Mouse (Mus musculus) neural tube, embryonic 12.5 days (tissue): Measurements from ENCODE around the gene Phka2. TPM values are rescaled to one million over a fixed set of nuclear protein-coding genes. Genes with fewer than 3 reads are reported as not detected.

Source experiments
- ATAC-seq: fragments of 200-750 bp; cut with Nextera tagmentation; 2 replicates; pipeline ENCODE4 v1.8.0; 2017; ENCODE audit warnings: low read depth, mild to moderate bottlenecking, moderate TSS enrichment, moderate library complexity; ENCODE audit not compliant: low FRiP score
- H3K27ac ChIP-seq: fragments of 300-500 bp; sonication (generic); 2 replicates; pipeline ENCODE4 v1.5.1; 2016
- H3K27me3 ChIP-seq: fragments of 300-500 bp; sonication (generic); replicated peaks from 2 replicates; pipeline ENCODE4 v1.6.1; 2016; ENCODE audit warnings: mild to moderate bottlenecking
- H3K36me3 ChIP-seq: fragments of 300-500 bp; sonication (generic); 2 replicates; pipeline ENCODE4 v1.6.1; 2016; ENCODE audit warnings: mild to moderate bottlenecking
- H3K4me1 ChIP-seq: fragments of 300-500 bp; sonication (generic); 2 replicates; pipeline ENCODE4 v1.6.1; 2016
- H3K4me2 ChIP-seq: fragments of 300-500 bp; sonication (generic); replicated peaks from 2 replicates; pipeline ENCODE4 v1.6.1; 2016; ENCODE audit warnings: mild to moderate bottlenecking
- H3K4me3 ChIP-seq: fragments of 300-500 bp; sonication (generic); 2 replicates; pipeline ENCODE4 v1.5.1; 2016
- H3K9ac ChIP-seq: fragments of 300-500 bp; sonication (generic); 2 replicates; pipeline ENCODE4 v1.6.1; 2016; ENCODE audit warnings: mild to moderate bottlenecking
- H3K9me3 ChIP-seq: fragments of 300-500 bp; sonication (generic); 2 replicates; pipeline ENCODE4 v1.6.1; 2016; ENCODE audit warnings: mild to moderate bottlenecking
- WGBS: fragments of 180-500 bp; shearing (Covaris S2); methylation state at CpG from one replicate; pipeline ENCODE4 v1.1.7; 2016; 5-methylcytosine and 5-hydroxymethylcytosine counted together
- polyA plus RNA-seq: library from polyadenylated mRNA; unstranded; fragments of >200 nt; fragmentation: Nextera tagmentation; extraction: Ambion mirVana; gene quantifications from 2 replicates; pipeline ENCODE4 v1.2.1, GENCODE M21; 2016

Phka2 gene
- 17.9 and 18.7 TPM in 2 replicates for polyA plus RNA-seq

DNA sequence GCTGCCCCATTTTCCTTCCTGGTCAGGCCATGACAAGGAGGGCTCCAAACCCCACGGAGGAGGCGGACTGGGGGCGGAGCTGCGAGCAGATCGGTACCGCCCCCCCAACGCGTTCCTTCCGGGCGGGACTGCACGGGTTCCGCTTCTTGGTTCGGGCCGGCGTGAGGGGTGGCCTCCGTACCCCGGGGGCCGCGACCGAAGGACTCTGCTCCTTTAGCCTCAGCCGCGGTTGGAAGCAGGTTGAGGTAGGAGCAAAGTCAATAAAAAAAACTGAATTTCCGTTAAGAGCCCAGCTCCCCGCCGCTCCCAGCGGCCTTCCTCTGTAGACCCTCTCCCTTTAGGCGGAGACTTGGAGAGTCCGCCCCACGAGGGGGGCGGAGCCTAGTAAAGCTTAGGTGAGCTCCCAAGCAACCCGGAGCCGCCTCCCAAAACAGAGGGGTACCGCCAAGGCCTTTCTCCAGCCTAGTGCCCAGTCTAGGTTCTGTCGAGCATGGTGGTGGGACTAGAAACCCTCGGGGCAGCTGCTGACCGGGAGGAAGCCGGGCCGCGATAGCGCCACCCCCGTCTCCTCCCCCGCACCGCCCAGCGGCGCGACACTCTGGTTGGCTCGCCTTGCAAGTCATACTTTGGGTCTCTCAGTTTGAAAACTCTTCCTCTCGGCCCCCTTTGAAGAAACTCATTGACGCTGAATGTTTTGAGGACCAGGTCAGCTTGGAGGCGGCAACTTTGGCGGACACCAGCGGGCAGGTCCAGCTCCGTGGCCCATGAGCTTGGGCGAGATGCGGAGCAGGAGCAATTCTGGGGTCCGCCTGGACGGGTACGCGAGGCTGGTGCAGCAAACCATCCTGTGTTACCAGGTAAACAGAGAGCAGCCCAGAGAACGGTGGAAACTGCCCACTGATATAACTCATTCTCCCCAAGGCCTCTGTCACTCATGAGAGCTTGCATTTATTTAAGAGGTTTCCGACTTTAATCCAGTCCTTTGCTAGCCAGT is at the start of gene Phka2:
TSS of gene Phka2 (plus strand) at position 119 of the 994 bp plus-strand sequence.
- H3K27ac ChIP-seq, result no peak within 1 kb of the TSS
- H3K4me1 ChIP-seq, result 0 out of 2 replicates have a peak, but pooled peaks cover 4% of the 10 kb centered on the region
- peak within 1 kb of the TSS; percentile 48; the same call in 1 of the 2 replicates for H3K9ac ChIP-seq
- 17% methylated on average over 61 of the region's 61 CpGs for WGBS
- H3K4me3 ChIP-seq, result peak within 1 kb of the TSS; percentile 54
- H3K9me3 ChIP-seq, result no peaks in the 10 kb centered on the region
- H3K4me2 ChIP-seq, result peak within 1 kb of the TSS; percentile 61
- no peaks in the 10 kb centered on the region for H3K36me3 ChIP-seq
- H3K27me3 ChIP-seq, result 0 out of 2 replicates have a peak, but pooled peaks cover 5% of the 10 kb centered on the region
- ATAC-seq, result peak; percentile 98

DNA sequence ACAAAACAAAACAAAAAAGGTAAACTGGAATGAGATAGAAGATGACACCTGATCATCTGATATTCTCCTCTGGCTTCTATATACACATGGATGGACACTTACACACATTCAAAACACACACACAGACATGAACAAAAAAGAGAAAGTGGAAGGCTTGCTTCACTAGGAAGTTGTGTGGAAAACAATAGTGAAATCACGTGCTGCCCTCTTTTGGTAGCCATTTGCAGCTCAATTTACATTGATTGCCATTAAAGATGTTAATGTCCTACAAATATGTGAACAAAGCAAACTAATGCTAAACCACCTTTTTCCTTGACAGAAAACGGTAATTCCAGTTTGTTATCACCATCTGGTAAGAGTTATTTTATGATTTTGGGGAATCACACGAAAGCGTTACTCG is 46.3 kb upstream of the Phka2 start:
- Histone ChIP-seq H3K9me3 (no peaks in the 10 kb centered on the region), H3K27me3 (no peaks in the 10 kb centered on the region), H3K4me3 (no peak overlapping the region), H3K36me3 (no peaks in the 10 kb centered on the region), H3K9ac (no peak overlapping the region), H3K4me1 (no peaks in the 10 kb centered on the region), H3K27ac (no peak overlapping the region), H3K4me2 (no peak overlapping the region)
- WGBS, result 72% methylated on average over 5 of the region's 5 CpGs
- no peak for ATAC-seq

DNA sequence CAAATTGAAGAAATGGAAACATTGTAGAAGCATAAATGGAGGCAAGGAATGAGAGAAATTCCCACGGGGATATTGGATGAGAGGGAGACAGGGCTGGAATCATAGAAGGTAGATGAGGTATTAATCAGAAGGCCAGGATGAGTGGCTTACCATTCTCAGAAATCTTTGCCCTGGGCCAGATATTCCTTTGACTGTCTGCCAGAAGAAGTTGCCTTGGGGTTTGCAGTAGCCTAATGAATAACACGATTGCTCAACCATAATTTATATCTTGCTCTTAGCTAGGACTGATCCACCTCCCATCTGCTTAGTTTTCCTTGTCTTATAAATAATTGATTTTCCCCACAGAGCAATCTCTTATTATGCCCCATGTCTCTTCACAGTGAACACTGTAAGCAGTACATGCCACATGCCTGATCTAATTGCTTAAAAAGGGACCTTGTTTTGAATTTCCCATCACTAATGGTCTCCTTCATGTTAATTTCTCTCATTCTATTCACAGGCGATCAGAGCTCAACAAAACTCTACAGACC is 30.6 kb upstream of the Phka2 start:
- Histone ChIP-seq H3K9ac (no peak overlapping the region), H3K4me3 (no peak overlapping the region), H3K27ac (no peak overlapping the region), H3K9me3 (no peaks in the 10 kb centered on the region), H3K4me1 (no peaks in the 10 kb centered on the region), H3K4me2 (no peak overlapping the region), H3K27me3 (no peaks in the 10 kb centered on the region), H3K36me3 (no peaks in the 10 kb centered on the region)
- WGBS, result 71% methylated on average over 3 of the region's 3 CpGs
- no peak for ATAC-seq

DNA sequence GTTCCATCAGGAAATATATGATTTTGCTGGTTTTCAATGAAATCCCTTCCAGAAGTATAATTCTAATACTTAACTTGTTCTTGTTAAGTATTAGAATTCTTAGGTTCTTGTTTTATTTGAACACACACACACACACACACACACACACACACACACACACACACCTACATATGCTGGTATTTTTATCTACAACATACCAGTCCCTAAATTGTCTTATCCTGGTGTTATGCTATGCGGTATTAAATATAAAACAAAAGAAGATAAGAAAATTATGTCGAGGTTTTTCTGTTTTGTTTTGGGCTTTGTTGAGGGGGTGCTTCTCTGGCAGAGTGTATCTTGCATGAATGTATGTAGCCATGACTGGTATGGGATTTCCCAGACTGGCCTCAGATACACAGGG is 12.2 kb upstream of the Phka2 start:
- H3K9me3 ChIP-seq, result no peaks in the 10 kb centered on the region
- H3K27ac ChIP-seq, result no peak overlapping the region
- no peak overlapping the region for H3K9ac ChIP-seq
- H3K27me3 ChIP-seq, result 0 out of 2 replicates have a peak, but pooled peaks cover 4% of the 10 kb centered on the region
- no peaks in the 10 kb centered on the region for H3K4me1 ChIP-seq
- no peak for ATAC-seq
- H3K4me2 ChIP-seq, result no peak overlapping the region
- H3K36me3 ChIP-seq, result no peaks in the 10 kb centered on the region
- WGBS, result 85% methylated on average over 2 of the region's 2 CpGs
- H3K4me3 ChIP-seq, result no peak overlapping the region

DNA sequence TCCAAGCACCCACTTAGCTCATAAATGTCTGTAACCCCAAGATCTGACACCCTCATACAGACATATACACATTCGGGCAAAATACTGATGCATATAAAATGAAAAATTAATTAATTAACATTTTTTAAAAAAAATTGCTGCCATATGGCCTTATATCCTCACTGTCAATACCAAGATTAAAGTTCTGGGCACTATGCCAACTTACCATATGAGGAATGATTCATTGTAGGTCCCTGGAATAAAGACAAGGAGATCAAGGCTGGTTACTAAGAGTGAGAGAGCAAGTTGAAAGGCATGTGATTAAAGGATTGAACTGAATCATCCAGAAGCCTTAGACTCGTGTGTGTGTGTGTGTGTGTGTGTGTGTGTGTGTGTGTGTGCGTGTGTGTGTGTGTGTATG is 7.6 kb upstream of the Phka2 start:
- Histone ChIP-seq H3K9ac (no peak overlapping the region), H3K4me1 (no peaks in the 10 kb centered on the region), H3K9me3 (no peaks in the 10 kb centered on the region), H3K36me3 (no peaks in the 10 kb centered on the region), H3K27ac (no peak overlapping the region), H3K27me3 (0 out of 2 replicates have a peak, but pooled peaks cover 4% of the 10 kb centered on the region), H3K4me2 (no peak overlapping the region), H3K4me3 (no peak overlapping the region)
- 65% methylated on average over 3 of the region's 3 CpGs for WGBS
- ATAC-seq, result no peak

DNA sequence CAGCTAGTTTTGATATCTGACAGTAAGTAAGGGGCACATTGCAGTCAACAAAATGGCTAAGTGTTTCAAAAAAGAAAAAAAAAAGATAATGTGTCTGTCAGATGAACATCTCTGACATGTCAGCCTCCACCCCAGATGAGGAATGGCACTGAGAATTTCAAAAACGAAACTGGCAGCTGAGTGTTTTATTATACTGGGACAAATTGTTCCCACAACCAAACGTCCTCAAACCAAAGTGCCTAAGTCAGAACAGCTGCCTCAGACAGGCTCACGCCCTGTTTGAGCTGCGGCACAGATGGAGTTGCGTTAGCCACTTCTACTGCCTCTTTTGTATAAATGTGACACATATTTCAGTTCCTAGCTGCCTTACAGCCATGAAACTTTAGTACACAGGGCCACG is 7.0 kb upstream of the Phka2 start:
- Histone ChIP-seq H3K4me1 (no peaks in the 10 kb centered on the region), H3K27me3 (0 out of 2 replicates have a peak, but pooled peaks cover 4% of the 10 kb centered on the region), H3K36me3 (no peaks in the 10 kb centered on the region), H3K27ac (no peak overlapping the region), H3K9ac (no peak overlapping the region), H3K4me3 (no peak overlapping the region), H3K4me2 (no peak overlapping the region), H3K9me3 (no peaks in the 10 kb centered on the region)
- no peak for ATAC-seq
- WGBS, result 73% methylated on average over 6 of the region's 6 CpGs

DNA sequence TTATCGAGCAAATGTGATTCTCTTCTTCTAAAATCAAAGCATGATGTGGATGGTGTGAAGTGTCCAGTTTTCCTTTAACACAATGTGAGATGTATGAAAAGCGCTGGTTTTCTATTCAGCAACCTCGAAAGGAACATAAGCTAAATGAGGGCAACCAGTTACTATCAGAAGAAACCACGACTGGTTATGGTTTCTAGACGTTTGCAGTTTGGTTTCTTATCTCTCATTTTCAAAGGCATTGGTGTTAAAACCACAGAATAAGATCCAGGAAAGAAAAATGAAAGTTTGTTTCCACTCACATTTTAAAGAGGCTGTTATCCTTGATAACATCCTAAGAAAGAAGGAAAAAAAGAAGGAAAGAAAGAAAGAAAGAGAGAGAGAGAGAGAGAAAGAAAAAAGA is 5.5 kb upstream of the Phka2 start:
- 81% methylated on average over 5 of the region's 5 CpGs for WGBS

DNA sequence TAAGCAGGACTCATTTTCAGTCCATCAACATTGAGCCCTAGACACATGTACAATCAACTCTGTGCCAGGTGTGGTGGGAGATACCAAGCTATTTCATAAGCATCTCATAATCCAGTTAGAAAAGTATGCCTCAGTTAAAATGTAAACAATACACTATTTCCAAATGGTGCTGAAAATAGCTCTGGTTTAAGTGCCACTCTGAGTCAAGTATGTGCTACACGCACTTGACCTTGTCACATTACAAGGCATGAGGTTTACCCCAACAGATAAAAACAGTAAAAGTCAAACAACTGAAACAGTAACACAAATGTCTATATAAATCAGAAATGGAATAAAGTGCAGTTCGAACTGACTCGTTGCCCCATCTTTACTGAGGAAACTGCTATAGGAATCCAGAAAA is 871 bp upstream of the Phka2 start:
- Histone ChIP-seq H3K4me2 (no peak overlapping the region), H3K27ac (no peak overlapping the region), H3K9ac (no peak overlapping the region), H3K4me3 (no peak overlapping the region), H3K27me3 (0 out of 2 replicates have a peak, but pooled peaks cover 5% of the 10 kb centered on the region), H3K9me3 (no peaks in the 10 kb centered on the region), H3K36me3 (no peaks in the 10 kb centered on the region), H3K4me1 (0 out of 2 replicates have a peak, but pooled peaks cover 4% of the 10 kb centered on the region)
- ATAC-seq, result no peak
- WGBS, result 91% methylated on average over 3 of the region's 3 CpGs

More for the DNA sequence above, 5.5 kb upstream of the Phka2 start:
- Histone ChIP-seq H3K4me1 (no peaks in the 10 kb centered on the region), H3K4me3 (no peak overlapping the region), H3K9ac (no peak overlapping the region), H3K9me3 (no peaks in the 10 kb centered on the region), H3K4me2 (no peak overlapping the region), H3K27me3 (no peaks in the 10 kb centered on the region), H3K27ac (no peak overlapping the region), H3K36me3 (no peaks in the 10 kb centered on the region)
- no peak for ATAC-seq

DNA sequence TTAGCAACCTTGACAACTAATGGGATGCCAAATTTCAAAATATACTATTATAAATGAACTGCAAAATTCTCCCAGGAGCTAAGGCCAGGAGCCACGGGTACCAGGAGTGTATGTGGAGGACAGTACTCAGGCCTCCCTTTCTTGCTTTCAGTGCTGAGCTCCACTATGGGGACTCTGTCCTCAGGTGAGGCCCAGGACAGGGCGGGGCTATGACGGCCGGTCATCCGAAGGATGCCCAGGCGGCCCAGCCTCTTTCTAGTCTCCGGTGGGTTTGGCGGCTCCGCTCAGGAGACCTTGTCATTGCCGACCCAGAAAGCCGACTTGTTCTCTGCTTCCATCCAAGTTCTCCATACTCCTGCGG is 299 bp upstream of the Phka2 start:
- H3K4me3 ChIP-seq, result peak overlapping the region; percentile 54
- no peaks in the 10 kb centered on the region for H3K36me3 ChIP-seq
- H3K9ac ChIP-seq, result 0 out of 2 replicates have a peak overlapping the region, but pooled peaks have one; percentile 48
- H3K4me1 ChIP-seq, result 0 out of 2 replicates have a peak, but pooled peaks cover 4% of the 10 kb centered on the region
- WGBS, result 12% methylated on average over 12 of the region's 12 CpGs
- ATAC-seq, result peak; percentile 90
- 0 out of 2 replicates have a peak, but pooled peaks cover 5% of the 10 kb centered on the region for H3K27me3 ChIP-seq
- no peaks in the 10 kb centered on the region for H3K9me3 ChIP-seq
- no peak overlapping the region for H3K27ac ChIP-seq
- peak overlapping the region; percentile 61 for H3K4me2 ChIP-seq

DNA sequence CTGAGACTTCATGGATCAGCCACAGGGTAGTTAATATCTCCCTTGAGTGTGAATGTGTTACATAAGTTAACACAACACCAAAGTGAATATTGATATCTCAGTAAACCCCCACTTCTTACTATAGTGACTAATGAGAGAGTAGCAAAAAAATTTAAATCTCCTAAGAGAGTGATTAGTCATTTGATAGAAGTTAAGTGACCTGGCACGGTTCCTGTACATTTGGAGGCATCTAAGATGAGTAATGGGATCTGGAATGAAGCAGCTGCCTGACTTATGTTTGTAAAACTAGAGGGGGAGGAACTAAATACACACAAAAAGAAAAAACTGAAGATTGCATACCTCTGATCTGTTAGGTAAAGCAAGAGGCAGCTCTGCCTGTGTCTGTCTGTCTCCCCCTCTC is 7.1 kb downstream of the Phka2 start:
- H3K4me3 ChIP-seq, result no peak overlapping the region
- no peaks in the 10 kb centered on the region for H3K36me3 ChIP-seq
- H3K4me1 ChIP-seq, result no peaks in the 10 kb centered on the region
- ATAC-seq, result no peak
- no peak overlapping the region for H3K27ac ChIP-seq
- no peak overlapping the region for H3K4me2 ChIP-seq
- WGBS, result 80% methylated on average over 1 of the region's 1 CpGs
- no peak overlapping the region for H3K9ac ChIP-seq
- H3K27me3 ChIP-seq, result 0 out of 2 replicates have a peak, but pooled peaks cover 3% of the 10 kb centered on the region
- no peaks in the 10 kb centered on the region for H3K9me3 ChIP-seq

DNA sequence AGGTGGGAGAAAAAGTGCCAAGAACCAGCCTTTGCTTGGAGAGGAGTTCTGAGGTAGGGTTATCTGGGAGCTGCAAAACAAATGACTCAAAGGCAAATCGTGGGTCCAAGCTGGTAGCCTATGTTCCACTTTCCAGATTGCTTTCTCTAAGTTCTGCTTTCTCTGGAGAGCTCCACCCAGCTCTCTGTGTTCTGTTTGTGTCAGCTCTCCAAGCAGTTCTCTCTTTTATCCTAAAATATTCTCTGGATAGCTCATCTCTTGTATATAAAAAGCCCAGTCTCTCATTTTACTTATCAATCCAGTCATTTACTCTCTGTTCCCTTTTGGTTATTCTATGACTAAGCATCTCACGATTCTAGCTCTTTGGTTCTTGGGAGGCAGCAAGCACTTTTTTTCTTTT is 8.2 kb downstream of the Phka2 start:
- Histone ChIP-seq H3K4me2 (no peak overlapping the region), H3K27ac (no peak overlapping the region), H3K4me1 (no peaks in the 10 kb centered on the region), H3K36me3 (no peaks in the 10 kb centered on the region), H3K4me3 (no peak overlapping the region), H3K27me3 (no peaks in the 10 kb centered on the region), H3K9ac (no peak overlapping the region), H3K9me3 (no peaks in the 10 kb centered on the region)
- 79% methylated on average over 2 of the region's 2 CpGs for WGBS
- no peak for ATAC-seq

DNA sequence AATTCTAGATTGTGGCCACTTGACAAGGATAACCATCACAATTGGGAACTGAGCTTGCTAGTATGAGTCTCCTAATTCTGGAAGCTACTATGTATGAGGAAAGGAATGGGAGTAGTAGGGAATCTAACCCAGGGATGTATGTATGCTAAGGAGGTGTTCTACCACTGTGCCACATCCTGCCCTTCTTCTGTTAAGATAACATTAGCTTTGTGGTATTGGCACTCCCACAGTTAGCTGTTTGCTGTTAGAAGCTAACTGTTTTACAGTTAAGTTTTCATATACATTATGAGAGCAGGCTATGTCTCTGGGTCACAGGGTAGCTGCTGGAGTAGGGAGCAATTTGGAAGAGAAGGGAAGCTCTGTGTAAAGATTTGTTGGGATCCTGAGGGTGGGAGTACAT is 14.1 kb downstream of the Phka2 start:
- Histone ChIP-seq H3K4me2 (no peak overlapping the region), H3K36me3 (no peaks in the 10 kb centered on the region), H3K4me3 (no peak overlapping the region), H3K4me1 (no peaks in the 10 kb centered on the region), H3K9me3 (no peaks in the 10 kb centered on the region), H3K27ac (no peak overlapping the region), H3K9ac (no peak overlapping the region), H3K27me3 (no peaks in the 10 kb centered on the region)
- ATAC-seq, result no peak
